Mouse (Mus musculus): ENCODE measurements around the gene Magi1.
A peak's percentile ranks its signal among the peaks of the same experiment; 100 is the strongest.

Gene Magi1

GRCm38 (mm10) chr6:93893956-93894355 is 389.8 kb downstream of the Magi1 start:
- no peak for DNase-seq (ENCODE audit: low spot score)

GRCm38 (mm10) chr6:93892922-93893321 is 390.8 kb downstream of the Magi1 start:
- DNase-seq (ENCODE audit: low spot score): peak; percentile 72

GRCm38 (mm10) chr6:93890011-93890410 is 393.7 kb downstream of the Magi1 start:
- DNase-seq (ENCODE audit: low spot score): no peak

- DNase-seq (ENCODE audit: low spot score): no peak
These were observed 406.4 kb downstream of the Magi1 start for GRCm38 (mm10) chr6:93877337-93877736.

GRCm38 (mm10) chr6:93874936-93875335 is 408.8 kb downstream of the Magi1 start:
- DNase-seq (ENCODE audit: low spot score): no peak

- no peak for DNase-seq (ENCODE audit: low spot score)
These were observed 409.3 kb downstream of the Magi1 start for GRCm38 (mm10) chr6:93874376-93874775.

- DNase-seq (ENCODE audit: low spot score): no peak
These were observed 410.2 kb downstream of the Magi1 start for GRCm38 (mm10) chr6:93873536-93873935.

- DNase-seq (ENCODE audit: low spot score): no peak
These were observed 412.2 kb downstream of the Magi1 start for GRCm38 (mm10) chr6:93871516-93871915.

- no peak for DNase-seq (ENCODE audit: low spot score)
These were observed 413.7 kb downstream of the Magi1 start for GRCm38 (mm10) chr6:93870023-93870422.

GRCm38 (mm10) chr6:93862263-93862662 is 421.5 kb downstream of the Magi1 start:
- DNase-seq (ENCODE audit: low spot score): no peak

- DNase-seq (ENCODE audit: low spot score): no peak
These were observed 426.9 kb downstream of the Magi1 start for GRCm38 (mm10) chr6:93856783-93857182.

GRCm38 (mm10) chr6:93855806-93856641 is 427.7 kb downstream of the Magi1 start:
- peak; percentile 39 for DNase-seq (ENCODE audit: low spot score)

- peak; percentile 64 for DNase-seq (ENCODE audit: low spot score)
These were observed 434.6 kb downstream of the Magi1 start for GRCm38 (mm10) chr6:93848942-93849790.

GRCm38 (mm10) chr6:93845498-93845897 is 438.2 kb downstream of the Magi1 start:
- DNase-seq (ENCODE audit: low spot score): no peak

GRCm38 (mm10) chr6:93845080-93845479 is 438.6 kb downstream of the Magi1 start:
- no peak for DNase-seq (ENCODE audit: low spot score)

GRCm38 (mm10) chr6:93844576-93844975 is 439.1 kb downstream of the Magi1 start:
- no peak for DNase-seq (ENCODE audit: low spot score)

GRCm38 (mm10) chr6:93838398-93838797 is 445.3 kb downstream of the Magi1 start:
- DNase-seq (ENCODE audit: low spot score): no peak

GRCm38 (mm10) chr6:93836585-93836984 is 447.1 kb downstream of the Magi1 start:
- no peak for DNase-seq (ENCODE audit: low spot score)

- DNase-seq (ENCODE audit: low spot score): no peak
These were observed 448.5 kb downstream of the Magi1 start for GRCm38 (mm10) chr6:93835211-93835610.

- DNase-seq (ENCODE audit: low spot score): no peak
These were observed 455.5 kb downstream of the Magi1 start for GRCm38 (mm10) chr6:93828262-93828661.

GRCm38 (mm10) chr6:93826875-93827274 is 456.8 kb downstream of the Magi1 start:
- DNase-seq (ENCODE audit: low spot score): no peak

GRCm38 (mm10) chr6:93822221-93822897 is 461.4 kb downstream of the Magi1 start:
- DNase-seq (ENCODE audit: low spot score): no peak

Data from embryo, embryonic 10 days (tissue).